Mouse (Mus musculus): ENCODE measurements at regions not wholly inside any gene's neighbourhood (a gene's known extent, or its start where the extent isn't known, plus 50 kb on each side); places are given as distances from the start of the nearest gene placed in this dataset. TPM values are rescaled to one million over a fixed set of nuclear protein-coding genes. Genes with fewer than 3 reads are reported as not detected.

GRCm38 (mm10) chr1:30362072-30362769 lies 511.5 kb downstream of the Phf3 start:
- DNase-seq (ENCODE audit: extremely low spot score in 1 of 2, low spot score in 2 of 2), result no peak
- intact Hi-C loops (cut with DNase I), result no loop called here

GRCm38 (mm10) chr1:30320657-30321262 lies 553.0 kb downstream of the Phf3 start:
- no peak for DNase-seq (ENCODE audit: extremely low spot score in 1 of 2, low spot score in 2 of 2)
- intact Hi-C loops (cut with DNase I), result no loop called here

GRCm38 (mm10) chr1:30318195-30318594 lies 555.5 kb downstream of the Phf3 start:
- intact Hi-C loops (cut with DNase I), result no loop called here
- no peak for DNase-seq (ENCODE audit: extremely low spot score in 1 of 2, low spot score in 2 of 2)

GRCm38 (mm10) chr1:30289073-30289472 lies 584.6 kb downstream of the Phf3 start:
- intact Hi-C loops (cut with DNase I), result no loop called here

DNA sequence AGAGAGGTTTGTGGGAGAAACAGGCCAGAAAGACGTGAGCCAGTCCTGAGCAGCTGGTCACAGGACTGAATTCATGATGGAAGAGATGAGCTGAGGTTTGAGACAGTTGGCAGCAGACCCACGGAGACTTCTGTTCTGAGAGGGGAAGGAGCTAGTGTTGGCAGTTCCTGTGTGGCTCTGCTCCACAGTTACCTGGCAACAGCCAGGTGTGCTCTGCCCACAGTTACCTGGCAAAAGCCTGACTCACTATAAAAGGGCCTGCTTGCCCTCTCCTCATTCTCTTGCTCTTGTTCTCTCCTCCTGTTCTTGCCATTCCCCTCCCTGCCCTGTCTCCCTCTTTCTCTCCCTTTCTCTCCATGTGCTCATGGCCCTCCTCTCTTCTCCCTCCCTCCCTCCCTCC lies 611.3 kb downstream of the Phf3 start:
- DNase-seq (ENCODE audit: extremely low spot score in 1 of 2, low spot score in 2 of 2), result no peak
- intact Hi-C loops (cut with DNase I), result no loop called here

More at GRCm38 (mm10) chr1:30289073-30289472, 584.6 kb downstream of the Phf3 start:
- DNase-seq (ENCODE audit: extremely low spot score in 1 of 2, low spot score in 2 of 2), result no peak

GRCm38 (mm10) chr1:30259547-30259946 lies 614.2 kb downstream of the Phf3 start:
- DNase-seq (ENCODE audit: extremely low spot score in 1 of 2, low spot score in 2 of 2), result no peak
- intact Hi-C loops (cut with DNase I), result no loop called here

DNA sequence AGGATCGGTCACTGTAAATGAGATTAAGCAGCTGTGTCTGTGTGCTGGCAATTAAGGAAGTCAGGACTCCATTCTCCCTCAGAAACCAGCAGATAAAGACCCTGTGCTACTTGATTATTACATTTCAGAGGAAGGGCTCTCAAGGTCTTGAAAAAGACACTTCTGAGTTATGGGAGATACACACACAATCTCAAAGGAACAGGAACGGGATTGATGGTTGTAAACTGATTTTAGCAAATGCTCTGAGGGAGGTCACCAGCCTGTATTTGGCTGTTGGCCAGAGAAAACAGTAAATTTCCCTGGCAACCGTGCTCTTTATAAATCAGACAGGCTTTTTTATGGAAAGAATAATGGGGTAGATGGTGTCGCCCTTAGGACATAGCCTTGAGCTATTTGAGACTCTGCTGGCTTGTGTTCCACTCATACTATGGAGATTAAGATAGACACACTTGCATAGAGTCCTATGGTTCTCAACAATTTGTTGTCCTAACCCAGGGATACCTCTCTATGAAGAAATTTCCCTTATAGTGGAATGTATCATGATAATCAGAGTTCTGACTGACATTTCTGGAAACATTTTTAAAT lies 656.9 kb downstream of the Phf3 start:
- intact Hi-C loops (cut with DNase I), result no loop called here

DNA sequence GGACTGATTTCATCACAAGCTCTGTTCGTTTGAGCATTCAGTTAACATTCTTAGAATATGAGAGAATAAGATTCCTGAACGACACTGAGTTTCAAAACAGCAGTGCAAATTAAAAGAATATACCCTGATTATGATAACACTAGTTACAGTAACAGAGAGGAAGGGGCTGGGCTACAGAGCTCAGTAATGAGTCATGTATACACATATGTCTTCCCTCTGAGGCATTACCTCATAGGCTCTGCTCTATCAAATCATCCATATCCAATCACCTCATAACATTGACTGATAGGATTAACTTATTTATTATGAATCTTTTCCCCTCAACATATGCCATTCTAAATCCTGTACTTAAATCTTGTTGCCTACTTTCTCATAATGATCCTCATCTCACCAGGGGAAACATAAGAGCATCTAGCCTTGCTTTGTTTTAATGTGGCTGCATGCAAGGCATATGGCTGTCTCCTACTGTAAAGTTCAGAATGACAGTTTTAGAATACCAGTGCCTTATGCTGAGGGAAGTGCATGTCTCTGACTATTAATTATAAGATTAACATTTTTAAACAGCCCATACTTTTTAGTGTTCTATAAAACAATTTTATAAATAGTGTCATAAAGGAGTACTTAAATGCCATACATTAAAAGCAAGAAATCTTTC lies 669.0 kb downstream of the Phf3 start:
- intact Hi-C loops (cut with DNase I), result no loop called here
- DNase-seq (ENCODE audit: extremely low spot score in 1 of 2, low spot score in 2 of 2), result no peak

More for the DNA sequence above, 656.9 kb downstream of the Phf3 start:
- DNase-seq (ENCODE audit: extremely low spot score in 1 of 2, low spot score in 2 of 2), result no peak

DNA sequence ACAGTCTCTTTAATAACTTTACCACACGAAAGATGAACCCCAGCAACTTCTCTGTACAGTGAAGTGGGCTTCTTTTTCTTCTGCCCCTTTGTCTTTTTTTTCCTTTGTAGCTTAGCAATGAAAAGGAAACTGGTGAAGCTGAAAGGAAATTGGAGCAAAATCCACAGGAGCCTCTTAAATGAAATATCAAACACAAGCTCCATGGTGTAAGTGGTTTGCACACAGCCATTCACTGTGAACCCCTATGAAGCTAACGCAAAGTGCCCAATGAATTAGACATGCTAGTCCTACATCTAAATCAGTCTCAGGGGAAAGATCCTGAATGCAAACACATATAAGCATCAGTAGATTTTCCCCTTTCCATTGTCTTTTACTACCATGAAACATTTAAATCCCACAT lies 697.5 kb downstream of the Phf3 start:
- intact Hi-C loops (cut with DNase I), result no loop called here
- DNase-seq (ENCODE audit: extremely low spot score in 1 of 2, low spot score in 2 of 2), result no peak

DNA sequence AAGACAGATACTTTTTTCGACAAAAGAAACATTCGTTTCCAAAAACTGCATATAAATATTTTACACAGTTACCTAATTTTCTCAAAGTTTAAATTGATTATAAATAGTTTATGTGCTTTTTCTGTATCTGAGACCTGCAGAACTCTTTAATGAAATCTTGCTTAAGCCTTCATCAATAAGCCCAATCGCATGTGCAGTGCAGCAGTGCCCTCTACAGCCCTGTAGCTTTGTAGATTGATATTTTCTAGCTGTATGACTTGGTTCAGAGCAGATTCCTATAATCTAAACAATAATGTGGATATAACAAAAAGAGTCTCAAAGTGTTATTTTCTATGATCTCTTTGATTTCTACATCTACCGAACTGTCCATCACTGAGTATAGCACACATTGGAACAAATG lies 728.7 kb downstream of the Phf3 start:
- intact Hi-C loops (cut with DNase I), result no loop called here
- DNase-seq (ENCODE audit: extremely low spot score in 1 of 2, low spot score in 2 of 2), result peak; percentile 37 to 71

DNA sequence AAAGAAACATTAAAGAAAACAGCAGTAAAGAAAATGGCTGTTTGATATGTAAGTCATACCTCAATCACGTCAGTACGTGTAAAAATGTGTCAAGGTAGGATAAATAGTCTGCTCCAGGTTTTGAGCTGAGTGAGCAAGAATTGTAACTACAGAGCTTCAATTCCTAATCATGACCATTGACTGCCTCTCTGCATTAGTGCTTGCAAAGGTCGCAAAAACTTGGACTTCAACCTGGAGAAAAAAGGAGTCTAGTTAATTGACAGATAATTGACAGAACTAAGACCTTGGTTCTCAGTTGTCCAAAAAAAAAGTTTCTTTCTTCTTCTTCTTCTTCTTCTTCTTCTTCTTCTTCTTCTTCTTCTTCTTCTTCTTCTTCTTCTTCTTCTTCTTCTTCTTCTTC lies 759.5 kb downstream of the Phf3 start:
- intact Hi-C loops (cut with DNase I), result no loop called here

More for the DNA sequence above, 759.5 kb downstream of the Phf3 start:
- DNase-seq (ENCODE audit: extremely low spot score in 1 of 2, low spot score in 2 of 2), result no peak

Small RNA genes in the stretch of these regions (microRNA-seq; reads per million reads assigned to microRNA genes)
- gene Gm27430, result not detected

Data from left cerebral cortex, postnatal 10 days (tissue).